Mouse (Mus musculus) stomach, postnatal 0 days (tissue): Measurements from ENCODE around the gene Iglon5. TPM values are rescaled to one million over a fixed set of nuclear protein-coding genes. Genes with fewer than 3 reads are reported as not detected.

Experiments
- ATAC-seq: fragments of 200-750 bp; cut with Nextera tagmentation; 2 replicates; pipeline ENCODE4 v1.8.0; 2017; ENCODE audit not compliant: low FRiP score, low TSS enrichment
- DNase-seq: peaks from one replicate; pipeline ENCODE4 v3.0.0-alpha.2; 2016; ENCODE audit warnings: low spot score
- H3K27ac ChIP-seq: fragments of 300-500 bp; sonication (generic); replicated peaks from 2 replicates; pipeline ENCODE4 v1.5.1; 2014; ENCODE audit warnings: mild to moderate bottlenecking, control low read depth
- H3K27me3 ChIP-seq: fragments of 300-500 bp; sonication (generic); 2 replicates; pipeline ENCODE4 v1.6.1; 2014; ENCODE audit warnings: low read length; ENCODE audit not compliant: control insufficient read depth, insufficient read depth
- H3K36me3 ChIP-seq: fragments of 300-500 bp; sonication (generic); 2 replicates; pipeline ENCODE4 v1.6.1; 2014; ENCODE audit warnings: low read length, mixed read lengths; ENCODE audit not compliant: control insufficient read depth, insufficient read depth
- H3K4me1 ChIP-seq: fragments of 300-500 bp; sonication (generic); replicated peaks from 2 replicates; pipeline ENCODE4 v1.6.1; 2014; ENCODE audit warnings: antibody characterized with exemption; ENCODE audit not compliant: control insufficient read depth, insufficient read depth
- H3K4me2 ChIP-seq: fragments of 300-500 bp; sonication (generic); replicated peaks from 2 replicates; pipeline ENCODE4 v1.6.1; 2014; ENCODE audit warnings: low read depth, mild to moderate bottlenecking, control low read depth, moderate library complexity
- H3K4me3 ChIP-seq: fragments of 300-500 bp; sonication (generic); 2 replicates; pipeline ENCODE4 v1.5.1; 2014; ENCODE audit warnings: low read depth, low read length, control low read depth
- H3K9ac ChIP-seq: fragments of 300-500 bp; sonication (generic); 2 replicates; pipeline ENCODE4 v1.6.1; 2014; ENCODE audit warnings: mild to moderate bottlenecking, low read length, control low read depth, mixed read lengths
- H3K9me3 ChIP-seq: fragments of 300-500 bp; sonication (generic); 2 replicates; pipeline ENCODE4 v1.6.1; 2016; ENCODE audit warnings: low read length; ENCODE audit not compliant: control insufficient read depth
- CTCF ChIP-seq: IDR thresholded peaks from 2 replicates; pipeline ENCODE4 v1.5.1; 2016; ENCODE audit warnings: antibody characterized with exemption, low read depth, mild to moderate bottlenecking, moderate library complexity
- EP300 ChIP-seq: optimal IDR thresholded peaks from 2 replicates; pipeline ENCODE3; 2016; ENCODE audit warnings: antibody characterized with exemption
- WGBS: fragments of 180-500 bp; shearing (Covaris S2); extraction: QIAGEN DNeasy Blood & Tissue Kit; methylation state at CpG from one replicate; pipeline ENCODE4 v1.1.7; 2014; 5-methylcytosine and 5-hydroxymethylcytosine counted together
- polyA plus RNA-seq: library from polyadenylated mRNA; unstranded; fragments of >200 nt; fragmentation: Nextera tagmentation; extraction: Ambion mirVana; gene quantifications from 2 replicates; pipeline ENCODE4 v1.2.1, GENCODE M21; 2015

The Iglon5 gene
- polyA plus RNA-seq, 1 experiment from 2014 or later: 0.35 TPM

- no peak within 1 kb of the TSS for H3K4me3 ChIP-seq
- no peaks in the 10 kb centered on the region for H3K36me3 ChIP-seq
- no peak within 1 kb of the TSS for H3K4me2 ChIP-seq
- H3K27ac ChIP-seq: peak within 1 kb of the TSS; percentile 63; the same call in 1 of the 2 replicates
- TF ChIP-seq CTCF: no peak
- TF ChIP-seq EP300: peak; percentile 61
- H3K27me3 ChIP-seq: no peaks in the 10 kb centered on the region
- H3K9me3 ChIP-seq: no peaks in the 10 kb centered on the region
- no peak for ATAC-seq
- WGBS: 59% methylated on average over 4 of the region's 4 CpGs
- DNase-seq: no peak
- 0 out of 2 replicates have a peak within 1 kb of the TSS, but pooled peaks have one; percentile 23 for H3K9ac ChIP-seq
- 0 out of 2 replicates have a peak, but pooled peaks cover 2% of the 10 kb centered on the region for H3K4me1 ChIP-seq
These were observed 27.0 kb downstream of the Iglon5 start, which contains the start of gene Vsig10l for GRCm38 (mm10) chr7:43462851-43463250. Gene Vsig10l, plus strand, starts transcription at chr7:43463151.

DNA sequence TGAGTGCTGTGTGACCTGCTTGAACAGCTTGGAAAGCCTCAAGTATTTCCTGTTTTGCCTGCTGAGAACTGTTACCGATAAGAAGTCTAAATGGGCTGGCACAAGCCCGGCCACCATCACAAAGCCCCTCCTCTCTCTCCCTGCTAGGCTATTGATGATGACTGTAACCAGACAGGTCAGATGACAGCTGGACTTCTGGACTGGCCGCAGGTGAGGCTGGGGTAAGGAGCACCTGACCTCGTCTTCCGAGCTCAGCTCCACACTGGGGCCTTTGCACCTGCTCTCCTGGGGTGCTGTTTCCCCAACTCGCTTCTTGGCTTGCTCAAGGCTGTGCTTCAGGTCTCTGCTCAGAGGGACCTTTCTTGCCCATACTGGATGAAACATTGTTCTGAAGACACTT lies 35.5 kb downstream of the Iglon5 start:
- H3K27me3 ChIP-seq: no peaks in the 10 kb centered on the region
- H3K4me2 ChIP-seq: no peak overlapping the region
- no peak for TF ChIP-seq CTCF
- TF ChIP-seq EP300: no peak
- DNase-seq (no peak), ATAC-seq (peak; percentile 4; the same call in 1 of the 2 replicates)
- H3K27ac ChIP-seq: peak overlapping the region; percentile 71
- no peak overlapping the region for H3K4me3 ChIP-seq
- H3K4me1 ChIP-seq: no peaks in the 10 kb centered on the region
- peaks cover 14% of the 10 kb centered on the region for H3K36me3 ChIP-seq
- no peaks in the 10 kb centered on the region for H3K9me3 ChIP-seq
- no peak overlapping the region for H3K9ac ChIP-seq
- 82% methylated on average over 6 of the region's 6 CpGs for WGBS

GRCm38 (mm10) chr7:43453599-43454355 lies 36.1 kb downstream of the Iglon5 start:
- peak overlapping the region; percentile 71 for H3K27ac ChIP-seq
- ATAC-seq: peak; percentile 55
- H3K27me3 ChIP-seq: no peaks in the 10 kb centered on the region
- WGBS: 72% methylated on average over 14 of the region's 14 CpGs
- no peak overlapping the region for H3K9ac ChIP-seq
- H3K9me3 ChIP-seq: no peaks in the 10 kb centered on the region
- no peak overlapping the region for H3K4me2 ChIP-seq
- DNase-seq: peak; percentile 31
- TF ChIP-seq EP300 (no peak), CTCF (no peak)
- no peaks in the 10 kb centered on the region for H3K4me1 ChIP-seq
- H3K4me3 ChIP-seq: no peak overlapping the region
- peaks cover 14% of the 10 kb centered on the region for H3K36me3 ChIP-seq

- H3K36me3 ChIP-seq: peaks cover 14% of the 10 kb centered on the region
- WGBS: 41% methylated on average over 4 of the region's 4 CpGs
- H3K9me3 ChIP-seq: no peaks in the 10 kb centered on the region
- peak; percentile 35; the same call in 1 of the 2 replicates for ATAC-seq
- H3K27ac ChIP-seq: peak overlapping the region; percentile 71
- DNase-seq: peak; percentile 45
- no peak for TF ChIP-seq EP300
- TF ChIP-seq CTCF: peak; percentile 64
- H3K9ac ChIP-seq: no peak overlapping the region
- no peaks in the 10 kb centered on the region for H3K27me3 ChIP-seq
- H3K4me2 ChIP-seq: no peak overlapping the region
- no peaks in the 10 kb centered on the region for H3K4me1 ChIP-seq
- H3K4me3 ChIP-seq: no peak overlapping the region
These were observed 37.3 kb downstream of the Iglon5 start for GRCm38 (mm10) chr7:43452609-43453008.

GRCm38 (mm10) chr7:43451726-43452125 lies 38.1 kb downstream of the Iglon5 start:
- Histone ChIP-seq H3K4me2 (no peak overlapping the region), H3K4me3 (no peak overlapping the region), H3K9ac (no peak overlapping the region), H3K27ac (no peak overlapping the region), H3K27me3 (no peaks in the 10 kb centered on the region), H3K9me3 (no peaks in the 10 kb centered on the region), H3K36me3 (peaks cover 14% of the 10 kb centered on the region), H3K4me1 (no peaks in the 10 kb centered on the region)
- DNase-seq (peak; percentile 37), ATAC-seq (peak; percentile 38)
- TF ChIP-seq CTCF (peak; percentile 17; the same call in 1 of the 2 replicates), EP300 (no peak)
- WGBS: 86% methylated on average over 11 of the region's 11 CpGs

GRCm38 (mm10) chr7:43449811-43450210 lies 40.1 kb downstream of the Iglon5 start:
- DNase-seq: no peak
- TF ChIP-seq EP300: no peak
- no peak for TF ChIP-seq CTCF
- WGBS: 88% methylated on average over 2 of the region's 2 CpGs

More at GRCm38 (mm10) chr7:43449811-43450210, 40.1 kb downstream of the Iglon5 start:
- ATAC-seq: no peak
- Histone ChIP-seq H3K4me1 (no peaks in the 10 kb centered on the region), H3K4me2 (no peak overlapping the region), H3K27ac (no peak overlapping the region), H3K9ac (no peak overlapping the region), H3K27me3 (no peaks in the 10 kb centered on the region), H3K36me3 (peaks cover 10% of the 10 kb centered on the region), H3K4me3 (no peak overlapping the region), H3K9me3 (no peaks in the 10 kb centered on the region)
